Mouse (Mus musculus) intestine, embryonic 16.5 days (tissue): ENCODE data around the gene Tmem184a. TPM values are rescaled to one million over a fixed set of nuclear protein-coding genes. Genes with fewer than 3 reads are reported as not detected.

Experiments
- ATAC-seq: fragments of 200-750 bp; cut with Nextera tagmentation; 2 replicates; pipeline ENCODE4 v1.8.0; 2017; ENCODE audit warnings: moderate TSS enrichment, moderate library complexity
- H3K27ac ChIP-seq: fragments of 300-500 bp; sonication (generic); 2 replicates; pipeline ENCODE4 v1.5.1; 2014; ENCODE audit warnings: mild to moderate bottlenecking, low read length
- H3K27me3 ChIP-seq: fragments of 300-500 bp; sonication (generic); replicated peaks from 2 replicates; pipeline ENCODE4 v1.6.1; 2014; ENCODE audit warnings: low read length, control low read depth, mixed read lengths; ENCODE audit not compliant: control insufficient read depth, insufficient read depth
- H3K36me3 ChIP-seq: fragments of 300-500 bp; sonication (generic); 2 replicates; pipeline ENCODE4 v1.6.1; 2014; ENCODE audit warnings: low read length, control low read depth; ENCODE audit not compliant: control insufficient read depth, insufficient read depth
- H3K4me1 ChIP-seq: fragments of 300-500 bp; sonication (generic); 2 replicates; pipeline ENCODE4 v1.6.1; 2014; ENCODE audit warnings: low read length, control low read depth, mixed read lengths; ENCODE audit not compliant: control insufficient read depth, insufficient read depth
- H3K4me2 ChIP-seq: fragments of 300-500 bp; sonication (generic); 2 replicates; pipeline ENCODE4 v1.6.1; 2014; ENCODE audit warnings: low read depth, low read length, control low read depth
- H3K4me3 ChIP-seq: fragments of 300-500 bp; sonication (generic); 2 replicates; pipeline ENCODE4 v1.5.1; 2014; ENCODE audit warnings: mild to moderate bottlenecking, low read length
- H3K9ac ChIP-seq: fragments of 300-500 bp; sonication (generic); 2 replicates; pipeline ENCODE4 v1.6.1; 2014; ENCODE audit warnings: low read depth, low read length
- H3K9me3 ChIP-seq: fragments of 300-500 bp; sonication (generic); 2 replicates; pipeline ENCODE4 v1.6.1; 2016; ENCODE audit warnings: low read length, control low read depth; ENCODE audit not compliant: control insufficient read depth
- WGBS: fragments of 180-500 bp; shearing (Covaris S2); extraction: QIAGEN DNeasy Blood & Tissue Kit; methylation state at CpG from one replicate; pipeline ENCODE4 v1.1.7; 2014; 5-methylcytosine and 5-hydroxymethylcytosine counted together
- polyA plus RNA-seq: library from polyadenylated mRNA; unstranded; fragments of >200 nt; fragmentation: Nextera tagmentation; extraction: Ambion mirVana; gene quantifications from 2 replicates; pipeline ENCODE4 v1.2.1, GENCODE M21; 2015

The Tmem184a gene
- polyA plus RNA-seq, 1 experiment from 2014 or later, result 120 TPM

- Histone ChIP-seq H3K27ac (peak overlapping the region; percentile 84), H3K9me3 (no peaks in the 10 kb centered on the region), H3K4me2 (0 out of 2 replicates have a peak overlapping the region, but pooled peaks have one; percentile 2), H3K36me3 (peaks cover 20% of the 10 kb centered on the region; the same call in 1 of the 2 replicates), H3K27me3 (no peaks in the 10 kb centered on the region), H3K9ac (peak overlapping the region; percentile 39), H3K4me1 (peaks cover 15% of the 10 kb centered on the region), H3K4me3 (0 out of 2 replicates have a peak overlapping the region, but pooled peaks have one; percentile 1)
- WGBS, result 10% methylated on average over 6 of the region's 6 CpGs
- ATAC-seq, result peak; percentile 87
Observed at GRCm38 (mm10) chr5:139804107-139804551, 15.6 kb downstream of the Tmem184a start.

GRCm38 (mm10) chr5:139803601-139804102 lies 16.1 kb downstream of the Tmem184a start:
- Histone ChIP-seq H3K9ac (peak overlapping the region; percentile 39), H3K4me3 (0 out of 2 replicates have a peak overlapping the region, but pooled peaks have one; percentile 1), H3K4me2 (0 out of 2 replicates have a peak overlapping the region, but pooled peaks have one; percentile 2), H3K4me1 (peaks cover 15% of the 10 kb centered on the region), H3K9me3 (no peaks in the 10 kb centered on the region), H3K36me3 (peaks cover 20% of the 10 kb centered on the region; the same call in 1 of the 2 replicates), H3K27ac (peak overlapping the region; percentile 84), H3K27me3 (no peaks in the 10 kb centered on the region)
- 11% methylated on average over 12 of the region's 12 CpGs for WGBS
- peak; percentile 48 for ATAC-seq

- H3K36me3 ChIP-seq, result peaks cover 20% of the 10 kb centered on the region; the same call in 1 of the 2 replicates
- no peak overlapping the region for H3K4me2 ChIP-seq
- 71% methylated on average over 8 of the region's 8 CpGs for WGBS
- no peaks in the 10 kb centered on the region for H3K9me3 ChIP-seq
- H3K4me3 ChIP-seq, result no peak overlapping the region
- peaks cover 20% of the 10 kb centered on the region for H3K4me1 ChIP-seq
- ATAC-seq, result peak; percentile 27; the same call in 1 of the 2 replicates
- no peak overlapping the region; the same call in 1 of the 2 replicates for H3K9ac ChIP-seq
- no peaks in the 10 kb centered on the region for H3K27me3 ChIP-seq
- H3K27ac ChIP-seq, result peak overlapping the region; percentile 31; the same call in 1 of the 2 replicates
Observed at GRCm38 (mm10) chr5:139803165-139803564, 16.6 kb downstream of the Tmem184a start.

- Histone ChIP-seq H3K4me3 (no peak overlapping the region), H3K4me1 (peaks cover 33% of the 10 kb centered on the region), H3K36me3 (peaks cover 15% of the 10 kb centered on the region; the same call in 1 of the 2 replicates), H3K27me3 (no peaks in the 10 kb centered on the region), H3K27ac (no peak overlapping the region), H3K9me3 (no peaks in the 10 kb centered on the region), H3K9ac (no peak overlapping the region), H3K4me2 (no peak overlapping the region)
- no peak for ATAC-seq
- WGBS, result 91% methylated on average over 10 of the region's 10 CpGs
Observed at GRCm38 (mm10) chr5:139801880-139802279, 17.8 kb downstream of the Tmem184a start.

GRCm38 (mm10) chr5:139801231-139801630 lies 18.5 kb downstream of the Tmem184a start:
- Histone ChIP-seq H3K4me3 (no peak overlapping the region), H3K4me1 (peaks cover 39% of the 10 kb centered on the region), H3K27me3 (no peaks in the 10 kb centered on the region), H3K4me2 (no peak overlapping the region), H3K9me3 (no peaks in the 10 kb centered on the region), H3K36me3 (peaks cover 12% of the 10 kb centered on the region; the same call in 1 of the 2 replicates), H3K9ac (no peak overlapping the region), H3K27ac (no peak overlapping the region)
- ATAC-seq, result no peak
- 95% methylated on average over 8 of the region's 8 CpGs for WGBS

- no peak overlapping the region for H3K9ac ChIP-seq
- H3K4me2 ChIP-seq, result no peak overlapping the region
- peaks cover 50% of the 10 kb centered on the region for H3K4me1 ChIP-seq
- no peaks in the 10 kb centered on the region for H3K9me3 ChIP-seq
- no peak overlapping the region for H3K4me3 ChIP-seq
- H3K27me3 ChIP-seq, result no peaks in the 10 kb centered on the region
- ATAC-seq, result no peak
- peaks cover 12% of the 10 kb centered on the region; the same call in 1 of the 2 replicates for H3K36me3 ChIP-seq
- 91% methylated on average over 33 of the region's 33 CpGs for WGBS
- H3K27ac ChIP-seq, result no peak overlapping the region
Observed at GRCm38 (mm10) chr5:139799801-139800590, 19.7 kb downstream of the Tmem184a start.

GRCm38 (mm10) chr5:139799041-139799440 lies 20.7 kb downstream of the Tmem184a start:
- no peaks in the 10 kb centered on the region for H3K27me3 ChIP-seq
- no peak overlapping the region for H3K4me2 ChIP-seq
- ATAC-seq, result no peak
- H3K4me3 ChIP-seq, result no peak overlapping the region
- peaks cover 12% of the 10 kb centered on the region; the same call in 1 of the 2 replicates for H3K36me3 ChIP-seq
- no peak overlapping the region for H3K9ac ChIP-seq
- no peak overlapping the region for H3K27ac ChIP-seq
- H3K4me1 ChIP-seq, result peaks cover 56% of the 10 kb centered on the region
- WGBS, result 92% methylated on average over 9 of the region's 9 CpGs
- no peaks in the 10 kb centered on the region for H3K9me3 ChIP-seq

- H3K27ac ChIP-seq, result peak overlapping the region; percentile 48; the same call in 1 of the 2 replicates
- H3K9me3 ChIP-seq, result no peaks in the 10 kb centered on the region
- peak overlapping the region; percentile 25; the same call in 1 of the 2 replicates for H3K9ac ChIP-seq
- peak overlapping the region; percentile 31 for H3K4me2 ChIP-seq
- no peak for ATAC-seq
- WGBS, result 42% methylated on average over 10 of the region's 12 CpGs
- peak overlapping the region; percentile 8; the same call in 1 of the 2 replicates for H3K4me3 ChIP-seq
- peaks cover 54% of the 10 kb centered on the region for H3K4me1 ChIP-seq
- H3K36me3 ChIP-seq, result peaks cover 12% of the 10 kb centered on the region; the same call in 1 of the 2 replicates
- no peaks in the 10 kb centered on the region for H3K27me3 ChIP-seq
Observed at GRCm38 (mm10) chr5:139798168-139798900, 21.4 kb downstream of the Tmem184a start.
